Comparison of ENCODE assay signal across 8 mouse cellular contexts in the genomic region with DNA sequence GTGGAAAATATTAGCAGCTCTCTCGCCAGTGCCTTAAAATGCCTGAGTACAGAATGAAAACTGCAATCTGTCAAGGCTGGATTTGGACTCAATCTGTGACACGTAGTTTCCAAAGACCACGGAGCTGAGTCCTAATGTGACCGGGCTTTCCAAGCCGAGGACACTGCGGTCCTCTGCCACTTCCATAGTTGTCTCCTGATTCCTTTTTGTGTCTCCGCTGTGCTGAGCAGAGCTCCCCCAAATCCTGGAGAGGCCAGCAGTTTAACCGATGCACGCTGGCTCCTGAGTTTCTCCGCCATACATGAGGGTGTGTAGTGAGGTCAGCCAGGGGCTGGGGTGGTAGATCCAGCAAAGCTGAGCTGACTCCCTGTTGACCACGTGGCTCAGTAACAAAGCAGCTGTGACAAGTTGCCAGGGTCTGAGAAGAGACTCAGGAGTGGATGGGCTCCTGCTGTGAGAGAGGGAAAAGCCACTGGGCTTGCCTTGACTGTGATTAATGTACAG. TPM values are rescaled to one million over a fixed set of nuclear protein-coding genes. Genes with fewer than 3 reads are reported as not detected.
DNase-seq lines count a peak whose midpoint lies in the region; ATAC-seq and TF ChIP-seq lines count a peak whose summit lies in the region.

No protein-coding gene starts in this region.

- no peak for TF ChIP-seq POLR2A in thymus, adult 2 months (IDR thresholded peaks at IDR 0.05; ENCODE audit: control insufficient read depth, extremely low read depth, insufficient read depth, low read length, poor library complexity)

- H3K27ac ChIP-seq in embryonic facial prominence, embryonic 10.5 days (replicated peaks) = peak overlapping the region; percentile 65
- H3K27ac ChIP-seq in hindbrain, embryonic 11.5 days (ENCODE audit: low read depth, low read length) = peak overlapping the region; percentile 14; the same call in 1 of the 2 replicates
- no peak overlapping the region for H3K27ac ChIP-seq in midbrain, embryonic 16.5 days (ENCODE audit: low read length)
- H3K27ac ChIP-seq in thymus, adult 2 months (ENCODE audit: control insufficient read depth, insufficient read depth, low read length) = no peak overlapping the region

- H3K36me3 ChIP-seq in embryonic facial prominence, embryonic 10.5 days (replicated peaks) = no peaks in the 10 kb centered on the region
- no peaks in the 10 kb centered on the region for H3K36me3 ChIP-seq in hindbrain, embryonic 11.5 days (ENCODE audit: control insufficient read depth, insufficient read depth, low read length)
- H3K36me3 ChIP-seq in midbrain, embryonic 16.5 days (ENCODE audit: control insufficient read depth, insufficient read depth, low read length) = no peaks in the 10 kb centered on the region
- no peaks in the 10 kb centered on the region for H3K36me3 ChIP-seq in thymus, adult 2 months (ENCODE audit: control insufficient read depth, insufficient read depth, low read length)

- H3K4me3 ChIP-seq in embryonic facial prominence, embryonic 10.5 days = no peak overlapping the region
- no peak overlapping the region for H3K4me3 ChIP-seq in hindbrain, embryonic 11.5 days (ENCODE audit: low read depth, low read length)
- H3K4me3 ChIP-seq in midbrain, embryonic 16.5 days (ENCODE audit: low read depth, low read length) = no peak overlapping the region
- no peak overlapping the region for H3K4me3 ChIP-seq in thymus, adult 2 months (ENCODE audit: control insufficient read depth, insufficient read depth, low read length)

- peak; percentile 73 for ATAC-seq in hindbrain, embryonic 11.5 days (ENCODE audit: low FRiP score)
- 0 out of 2 replicates have a peak, but pooled peaks have one; percentile 32 for ATAC-seq in midbrain, embryonic 16.5 days
- ATAC-seq in granulocyte monocyte progenitor cell, adult 5-6 weeks (replicated peaks; ENCODE audit: poor library complexity, severe bottlenecking) = no peak

- DNase-seq in layer of hippocampus, adult 9-11 months = peak; percentile 13
- DNase-seq in layer of hippocampus, adult 9-10 months (ENCODE audit: low spot score) = no peak
- no peak for DNase-seq in embryonic facial prominence, embryonic 10.5 days (ENCODE audit: low spot score)
- peak; percentile 48 for DNase-seq in hindbrain, embryonic 11.5 days (ENCODE audit: low spot score)
- DNase-seq in thymus, adult 2 months = no peak
- no peak for DNase-seq in left cerebral cortex, postnatal 10 days (ENCODE audit: extremely low spot score in 1 of 2, low spot score in 2 of 2)

- 62% methylated on average over 11 of the region's 11 CpGs for WGBS in embryonic facial prominence, embryonic 10.5 days
- 51% methylated on average over 11 of the region's 11 CpGs for WGBS in hindbrain, embryonic 11.5 days
- WGBS in midbrain, embryonic 16.5 days = 57% methylated on average over 11 of the region's 11 CpGs
- WGBS in thymus, adult 2 months = 89% methylated on average over 11 of the region's 11 CpGs

- no peaks in the 10 kb centered on the region for H3K9me3 ChIP-seq in embryonic facial prominence, embryonic 10.5 days
- no peaks in the 10 kb centered on the region for H3K9me3 ChIP-seq in hindbrain, embryonic 11.5 days (ENCODE audit: control insufficient read depth, low read length)
- no peaks in the 10 kb centered on the region for H3K9me3 ChIP-seq in midbrain, embryonic 16.5 days (replicated peaks; ENCODE audit: control insufficient read depth, low read length, poor library complexity, severe bottlenecking)

- intact Hi-C loops in left cerebral cortex, postnatal 10 days (cut with DNase I) = no loop called here

- H3K4me2 ChIP-seq in hindbrain, embryonic 11.5 days (replicated peaks; ENCODE audit: low read depth, low read length) = no peak overlapping the region
- no peak overlapping the region for H3K4me2 ChIP-seq in midbrain, embryonic 16.5 days (ENCODE audit: low read length)

- no peak overlapping the region for H3K9ac ChIP-seq in hindbrain, embryonic 11.5 days (ENCODE audit: low read depth, low read length)
- no peak overlapping the region for H3K9ac ChIP-seq in midbrain, embryonic 16.5 days (ENCODE audit: low read depth, low read length)

- peaks cover 55% of the 10 kb centered on the region for H3K4me1 ChIP-seq in embryonic facial prominence, embryonic 10.5 days
- no peaks in the 10 kb centered on the region for H3K4me1 ChIP-seq in hindbrain, embryonic 11.5 days (replicated peaks; ENCODE audit: control insufficient read depth, insufficient read depth, low read length)
- peaks cover 5% of the 10 kb centered on the region; the same call in 1 of the 2 replicates for H3K4me1 ChIP-seq in midbrain, embryonic 16.5 days (ENCODE audit: control insufficient read depth, insufficient read depth, low read length)
- H3K4me1 ChIP-seq in thymus, adult 2 months (replicated peaks; ENCODE audit: control insufficient read depth, insufficient read depth, low read length) = peaks cover 9% of the 10 kb centered on the region

- no peaks in the 10 kb centered on the region for H3K27me3 ChIP-seq in embryonic facial prominence, embryonic 10.5 days (replicated peaks; ENCODE audit: low read depth, poor library complexity, severe bottlenecking)
- H3K27me3 ChIP-seq in hindbrain, embryonic 11.5 days (ENCODE audit: control insufficient read depth, insufficient read depth, low read length) = no peaks in the 10 kb centered on the region
- no peaks in the 10 kb centered on the region for H3K27me3 ChIP-seq in midbrain, embryonic 16.5 days (ENCODE audit: control insufficient read depth, insufficient read depth, low read depth, low read length)
- H3K27me3 ChIP-seq in thymus, adult 2 months (ENCODE audit: control insufficient read depth, insufficient read depth, low read length) = no peaks in the 10 kb centered on the region

- no peak for TF ChIP-seq CTCF in thymus, adult 2 months (IDR thresholded peaks at IDR 0.05; ENCODE audit: borderline replicate concordance, control insufficient read depth, extremely low read depth, insufficient read depth, low read length, poor library complexity)

RNA-seq across cellular contexts. Expression of gene Plpp1, which starts 45.0 kb away (rescaled TPM):
- polyA plus RNA-seq in embryonic facial prominence, embryonic 10.5 days (2016; fragmentation: Nextera tagmentation; extraction: Ambion mirVana) = 19.0 and 21.8 TPM in 2 replicates
- 22.1 and 24.0 TPM in 2 replicates for polyA plus RNA-seq in hindbrain, embryonic 11.5 days (2014; fragmentation: Nextera tagmentation; extraction: Ambion mirVana)
- 58.7 and 69.5 TPM in 2 replicates for polyA plus RNA-seq in midbrain, embryonic 16.5 days (2015; fragmentation: Nextera tagmentation; extraction: Ambion mirVana)
- 10.4 and 13.5 TPM in 2 replicates for polyA plus RNA-seq in thymus, adult 2 months (2012; rRNA removed)
- total RNA-seq in granulocyte monocyte progenitor cell, adult 5-6 weeks (2014; fragmentation: Nextera tagmentation) = not detected in 2 replicates
- total RNA-seq in granulocyte monocyte progenitor cell, adult 5-6 weeks (2017) = not detected in 2 replicates
- total RNA-seq in left cerebral cortex, postnatal 10 days (2021) = 10 to 100 TPM; 30.0 to 30.1 TPM

Comparison
In these comparisons a context has a peak if more than half of its experiments do, and no peak if none do; other contexts are left out.
1. DNase-seq: peak in layer of hippocampus, adult 9-11 months (single experiment) and hindbrain, embryonic 11.5 days (single experiment); none in layer of hippocampus, adult 9-10 months (single experiment), embryonic facial prominence, embryonic 10.5 days (single experiment), thymus, adult 2 months (single experiment) and left cerebral cortex, postnatal 10 days (0 of 2).
2. H3K27ac ChIP-seq: peak in embryonic facial prominence, embryonic 10.5 days (single experiment) and hindbrain, embryonic 11.5 days (single experiment); none in midbrain, embryonic 16.5 days (single experiment) and thymus, adult 2 months (single experiment).